Mouse (Mus musculus): ENCODE measurements around the gene Fbxw11. TPM values are rescaled to one million over a fixed set of nuclear protein-coding genes. Genes with fewer than 3 reads are reported as not detected.
A peak's percentile ranks its signal among the peaks of the same experiment; 100 is the strongest.
"Not testable (repeated sequence)": the region's sequence is repeated elsewhere in the genome, so short reads cannot be mapped to it uniquely, and the experiment has no call there.

Gene Fbxw11
- total RNA-seq, 4 experiments from 2014 or later: 44.2 to 51.4 (median 46.2) TPM

- DNase-seq (ENCODE audit: low spot score): no peak
These were observed 66.4 kb downstream of the Fbxw11 start for GRCm38 (mm10) chr11:32708739-32709501.

GRCm38 (mm10) chr11:32709563-32709962 is 67.0 kb downstream of the Fbxw11 start:
- DNase-seq (ENCODE audit: low spot score): peak; percentile 71

GRCm38 (mm10) chr11:32714230-32714629 is 71.7 kb downstream of the Fbxw11 start:
- DNase-seq (ENCODE audit: low spot score): no peak

GRCm38 (mm10) chr11:32714896-32715295 is 72.4 kb downstream of the Fbxw11 start:
- no peak for DNase-seq (ENCODE audit: low spot score)

GRCm38 (mm10) chr11:32715495-32715894 is 73.0 kb downstream of the Fbxw11 start:
- DNase-seq (ENCODE audit: low spot score): no peak

GRCm38 (mm10) chr11:32715970-32716369 is 73.4 kb downstream of the Fbxw11 start:
- no peak for DNase-seq (ENCODE audit: low spot score)

GRCm38 (mm10) chr11:32716876-32717275 is 74.4 kb downstream of the Fbxw11 start:
- no peak for DNase-seq (ENCODE audit: low spot score)

- DNase-seq (ENCODE audit: low spot score): not testable (repeated sequence)
These were observed 75.2 kb downstream of the Fbxw11 start for GRCm38 (mm10) chr11:32717711-32718110.

- DNase-seq (ENCODE audit: low spot score): no peak
These were observed 75.8 kb downstream of the Fbxw11 start for GRCm38 (mm10) chr11:32718371-32718770.

- DNase-seq (ENCODE audit: low spot score): no peak
These were observed 76.5 kb downstream of the Fbxw11 start for GRCm38 (mm10) chr11:32718979-32719378.

- no peak for DNase-seq (ENCODE audit: low spot score)
These were observed 80.1 kb downstream of the Fbxw11 start for GRCm38 (mm10) chr11:32722653-32723052.

GRCm38 (mm10) chr11:32723287-32723686 is 80.8 kb downstream of the Fbxw11 start:
- no peak for DNase-seq (ENCODE audit: low spot score)

GRCm38 (mm10) chr11:32725171-32725570 is 82.6 kb downstream of the Fbxw11 start:
- no peak for DNase-seq (ENCODE audit: low spot score)

- DNase-seq (ENCODE audit: low spot score): no peak
These were observed 89.9 kb downstream of the Fbxw11 start for GRCm38 (mm10) chr11:32732467-32732866.

- DNase-seq (ENCODE audit: low spot score): no peak
These were observed 90.7 kb downstream of the Fbxw11 start for GRCm38 (mm10) chr11:32733195-32733594.

- no peak for DNase-seq (ENCODE audit: low spot score)
These were observed 93.8 kb downstream of the Fbxw11 start for GRCm38 (mm10) chr11:32736371-32736770.

GRCm38 (mm10) chr11:32737729-32738128 is 95.2 kb downstream of the Fbxw11 start:
- no peak for DNase-seq (ENCODE audit: low spot score)

- DNase-seq (ENCODE audit: low spot score): no peak
These were observed 101.4 kb downstream of the Fbxw11 start for GRCm38 (mm10) chr11:32743891-32744290.

GRCm38 (mm10) chr11:32744463-32744862 is 101.9 kb downstream of the Fbxw11 start:
- no peak for DNase-seq (ENCODE audit: low spot score)

- no peak for DNase-seq (ENCODE audit: low spot score)
These were observed 102.9 kb downstream of the Fbxw11 start for GRCm38 (mm10) chr11:32745466-32745865.

- no peak for DNase-seq (ENCODE audit: low spot score)
These were observed 103.5 kb downstream of the Fbxw11 start for GRCm38 (mm10) chr11:32746036-32746435.

GRCm38 (mm10) chr11:32746475-32746874 is 104.0 kb downstream of the Fbxw11 start:
- DNase-seq (ENCODE audit: low spot score): no peak

GRCm38 (mm10) chr11:32748800-32749199 is 106.3 kb downstream of the Fbxw11 start:
- no peak for DNase-seq (ENCODE audit: low spot score)

Data from heart, adult 8-10 months (tissue).